Mouse (Mus musculus): ENCODE measurements at regions not wholly inside any gene's neighbourhood (a gene's known extent, or its start where the extent isn't known, plus 50 kb on each side); places are given as distances from the start of the nearest gene placed in this dataset.

DNA sequence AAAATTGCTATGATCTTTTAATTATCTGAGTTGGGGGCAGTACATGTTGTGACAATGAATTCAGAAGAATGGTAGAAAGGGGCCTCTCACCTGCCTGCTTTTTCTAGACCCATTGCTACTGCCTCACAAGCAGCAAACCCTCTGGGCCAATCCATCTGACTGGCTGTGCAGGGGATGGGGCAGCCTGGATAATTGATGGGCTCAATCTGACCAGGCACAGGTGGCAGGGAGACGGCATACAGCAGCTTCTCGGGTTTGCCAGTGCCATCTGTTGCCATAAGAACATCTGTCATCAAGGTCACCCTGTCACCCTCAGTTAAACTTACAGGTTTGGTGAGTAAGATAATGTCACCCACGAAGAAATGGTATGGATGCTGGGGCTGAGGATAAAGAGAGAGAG is 189.9 kb upstream of the Gm12695 start:
- ATAC-seq (ENCODE audit: insufficient read depth, low FRiP score, low TSS enrichment) (no peak), DNase-seq (ENCODE audit: low spot score) (no peak)
- 39% methylated on average over 3 of the region's 3 CpGs for WGBS
- Histone ChIP-seq H3K27me3 (ENCODE audit: control insufficient read depth, insufficient read depth, low read length) (no peaks in the 10 kb centered on the region), H3K9me3 (ENCODE audit: control insufficient read depth, low read length) (no peaks in the 10 kb centered on the region), H3K27ac (ENCODE audit: low read depth, low read length) (no peak overlapping the region), H3K36me3 (ENCODE audit: control insufficient read depth, insufficient read depth, low read length) (no peaks in the 10 kb centered on the region), H3K4me1 (ENCODE audit: control insufficient read depth, insufficient read depth, low read length) (no peaks in the 10 kb centered on the region), H3K9ac (ENCODE audit: low read length) (no peak overlapping the region), H3K4me3 (ENCODE audit: low read depth, low read length) (no peak overlapping the region), H3K4me2 (ENCODE audit: low read depth) (no peak overlapping the region)

DNA sequence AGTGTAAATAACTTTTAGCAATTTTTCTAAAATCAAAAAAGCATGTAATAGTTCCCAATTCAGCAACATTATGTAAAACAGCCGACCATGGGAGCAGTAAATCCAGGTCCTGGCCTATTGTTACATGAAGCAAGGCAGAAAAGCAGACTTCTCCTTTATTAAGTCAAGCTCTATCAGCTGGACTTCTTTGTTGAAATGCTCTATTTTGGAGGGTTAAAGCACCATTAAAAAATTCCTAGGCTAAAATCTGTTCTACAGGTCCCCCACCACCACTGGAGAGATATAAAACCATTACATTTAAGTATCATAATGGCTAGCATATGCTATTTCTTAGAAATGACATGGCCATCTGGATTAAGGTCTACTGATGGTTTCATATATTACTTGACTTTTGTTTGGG is 188.8 kb upstream of the Gm12695 start:
- H3K9me3 ChIP-seq (ENCODE audit: control insufficient read depth, low read length) = no peaks in the 10 kb centered on the region
- DNase-seq (ENCODE audit: low spot score) = no peak
- H3K4me1 ChIP-seq (ENCODE audit: control insufficient read depth, insufficient read depth, low read length) = no peaks in the 10 kb centered on the region
- H3K27ac ChIP-seq (ENCODE audit: low read depth, low read length) = no peak overlapping the region
- no peaks in the 10 kb centered on the region for H3K36me3 ChIP-seq (ENCODE audit: control insufficient read depth, insufficient read depth, low read length)
- WGBS = 56% methylated on average over 1 of the region's 1 CpGs
- ATAC-seq (ENCODE audit: insufficient read depth, low FRiP score, low TSS enrichment) = no peak
- H3K4me2 ChIP-seq (ENCODE audit: low read depth) = no peak overlapping the region
- H3K27me3 ChIP-seq (ENCODE audit: control insufficient read depth, insufficient read depth, low read length) = no peaks in the 10 kb centered on the region
- no peak overlapping the region for H3K4me3 ChIP-seq (ENCODE audit: low read depth, low read length)
- no peak overlapping the region for H3K9ac ChIP-seq (ENCODE audit: low read length)

DNA sequence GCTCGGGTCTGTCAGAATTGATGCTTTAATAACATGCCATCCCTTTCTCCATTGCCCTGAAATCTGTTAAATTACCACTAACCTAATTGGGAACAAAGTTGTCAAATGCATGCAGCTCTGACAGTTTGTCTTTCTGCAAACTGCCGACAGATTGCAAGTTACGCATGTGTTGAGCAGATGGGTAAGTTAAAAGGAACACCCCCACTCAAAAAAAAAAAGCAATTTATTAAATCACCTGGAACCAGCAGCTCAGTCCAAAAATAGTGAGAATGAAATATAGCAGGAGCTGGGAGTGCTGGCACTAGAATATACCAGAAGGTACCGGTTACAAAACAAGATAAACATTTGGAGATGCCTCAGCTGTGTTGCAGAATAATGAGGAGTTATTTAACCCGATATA is 184.2 kb upstream of the Gm12695 start:
- H3K4me1 ChIP-seq (ENCODE audit: control insufficient read depth, insufficient read depth, low read length) = no peaks in the 10 kb centered on the region
- no peak overlapping the region for H3K27ac ChIP-seq (ENCODE audit: low read depth, low read length)
- 53% methylated on average over 5 of the region's 5 CpGs for WGBS
- ATAC-seq (ENCODE audit: insufficient read depth, low FRiP score, low TSS enrichment) = no peak
- no peaks in the 10 kb centered on the region for H3K27me3 ChIP-seq (ENCODE audit: control insufficient read depth, insufficient read depth, low read length)
- no peak overlapping the region for H3K9ac ChIP-seq (ENCODE audit: low read length)
- no peaks in the 10 kb centered on the region for H3K9me3 ChIP-seq (ENCODE audit: control insufficient read depth, low read length)
- no peak overlapping the region for H3K4me3 ChIP-seq (ENCODE audit: low read depth, low read length)
- no peaks in the 10 kb centered on the region for H3K36me3 ChIP-seq (ENCODE audit: control insufficient read depth, insufficient read depth, low read length)
- no peak overlapping the region for H3K4me2 ChIP-seq (ENCODE audit: low read depth)
- no peak for DNase-seq (ENCODE audit: low spot score)

DNA sequence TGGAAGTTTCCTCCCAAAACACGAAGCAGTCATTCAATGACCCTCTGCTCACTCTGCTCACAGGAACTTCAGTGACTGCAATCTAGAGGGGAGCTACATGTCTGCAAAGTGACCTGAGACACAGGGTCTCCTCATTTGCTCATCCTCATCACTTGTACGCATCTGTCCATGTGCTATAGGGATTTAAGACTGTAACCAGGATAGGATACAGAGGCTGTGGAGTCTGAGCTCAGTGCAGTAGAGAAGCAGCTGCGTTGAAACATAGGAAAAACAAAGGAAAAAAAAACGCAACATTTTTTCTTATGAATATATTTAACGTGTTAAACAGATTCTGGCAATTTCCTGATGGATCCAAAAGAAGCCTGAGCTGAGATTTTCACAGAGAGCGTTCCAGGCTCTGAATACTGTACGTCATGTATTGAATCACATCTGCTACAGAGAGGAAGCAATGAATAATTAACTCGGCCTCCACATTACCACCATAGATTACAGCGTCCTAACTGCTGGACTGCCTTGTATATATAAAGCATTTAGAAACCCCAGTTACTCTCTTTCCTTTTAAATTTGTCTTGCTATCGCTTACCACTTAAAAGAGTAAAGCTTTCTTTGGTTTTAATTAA is 183.7 kb upstream of the Gm12695 start:
- H3K4me3 ChIP-seq (ENCODE audit: low read depth, low read length) = no peak overlapping the region
- ATAC-seq (ENCODE audit: insufficient read depth, low FRiP score, low TSS enrichment) = 0 out of 2 replicates have a peak, but pooled peaks have one; percentile 59
- H3K4me1 ChIP-seq (ENCODE audit: control insufficient read depth, insufficient read depth, low read length) = no peaks in the 10 kb centered on the region
- H3K27me3 ChIP-seq (ENCODE audit: control insufficient read depth, insufficient read depth, low read length) = no peaks in the 10 kb centered on the region
- no peaks in the 10 kb centered on the region for H3K9me3 ChIP-seq (ENCODE audit: control insufficient read depth, low read length)
- no peak overlapping the region for H3K27ac ChIP-seq (ENCODE audit: low read depth, low read length)
- DNase-seq (ENCODE audit: low spot score) = no peak
- no peaks in the 10 kb centered on the region for H3K36me3 ChIP-seq (ENCODE audit: control insufficient read depth, insufficient read depth, low read length)
- H3K9ac ChIP-seq (ENCODE audit: low read length) = no peak overlapping the region
- no peak overlapping the region for H3K4me2 ChIP-seq (ENCODE audit: low read depth)
- 69% methylated on average over 10 of the region's 10 CpGs for WGBS
